Mouse (Mus musculus): ENCODE measurements at regions not wholly inside any gene's neighbourhood (a gene's known extent, or its start where the extent isn't known, plus 50 kb on each side); places are given as distances from the start of the nearest gene placed in this dataset.
A peak's percentile ranks its signal among the peaks of the same experiment; 100 is the strongest.

DNA sequence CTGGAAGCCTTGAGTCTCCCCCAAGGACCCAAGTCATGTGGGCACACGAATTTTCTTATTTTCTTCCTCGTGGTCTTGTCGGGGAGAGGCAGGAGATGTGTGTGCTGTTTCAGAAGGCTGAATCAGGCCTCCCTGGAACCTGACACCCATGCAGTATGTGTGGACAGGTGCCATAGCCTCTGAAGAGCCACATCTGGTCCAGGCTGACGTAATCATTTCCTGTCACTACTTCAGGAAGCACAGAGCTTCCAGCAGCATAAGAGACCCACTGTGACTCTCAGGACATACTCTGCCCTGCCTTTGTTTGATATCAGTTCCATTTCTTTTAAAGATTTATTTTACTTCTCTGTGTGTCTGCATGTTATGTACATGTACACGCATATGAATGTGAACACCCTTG, 193.1 kb downstream of the Bcl2l11 start:
- H3K4me1 ChIP-seq (ENCODE audit: insufficient read depth, low read length) = no peaks in the 10 kb centered on the region
- no peaks in the 10 kb centered on the region for H3K9me3 ChIP-seq (ENCODE audit: low read length)
- 73% methylated on average over 5 of the region's 5 CpGs for WGBS
- no peak overlapping the region for H3K4me2 ChIP-seq (ENCODE audit: low read depth, low read length)
- no peak overlapping the region for H3K4me3 ChIP-seq (ENCODE audit: low read length)
- DNase-seq (ENCODE audit: low spot score) (no peak), ATAC-seq (no peak)
- no peaks in the 10 kb centered on the region for H3K27me3 ChIP-seq (ENCODE audit: insufficient read depth, low read length)
- H3K36me3 ChIP-seq (ENCODE audit: insufficient read depth, low read length) = no peaks in the 10 kb centered on the region
- H3K27ac ChIP-seq = no peak overlapping the region
- TF ChIP-seq CTCF (IDR thresholded peaks at IDR 0.05; ENCODE audit: low read depth) = no peak
- no peak overlapping the region for H3K9ac ChIP-seq (replicated peaks; ENCODE audit: low read length)

DNA sequence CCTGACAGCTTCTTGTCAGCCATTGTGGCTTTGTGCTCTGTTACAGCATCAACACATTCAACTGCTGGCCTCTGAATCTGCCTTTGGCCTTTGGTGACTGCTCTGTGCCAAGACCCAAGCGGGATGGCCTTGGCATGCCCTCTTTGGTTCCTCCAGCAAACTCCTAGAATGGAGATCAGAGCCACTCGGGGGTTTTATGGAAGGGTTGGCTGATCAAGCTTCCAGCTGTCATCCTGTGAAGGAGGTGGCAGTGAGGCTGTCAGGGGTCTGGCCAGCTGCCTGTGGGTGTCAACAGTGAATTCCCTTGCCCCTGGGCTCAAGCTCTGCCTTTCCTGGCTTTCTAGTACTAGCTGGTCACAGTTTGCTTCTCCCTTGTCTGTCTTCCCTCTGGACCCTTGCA, 195.6 kb downstream of the Bcl2l11 start:
- Histone ChIP-seq H3K4me3 (ENCODE audit: low read length) (no peak overlapping the region), H3K36me3 (ENCODE audit: insufficient read depth, low read length) (no peaks in the 10 kb centered on the region), H3K4me1 (ENCODE audit: insufficient read depth, low read length) (peaks cover 6% of the 10 kb centered on the region; the same call in 1 of the 2 replicates), H3K9ac (replicated peaks; ENCODE audit: low read length) (no peak overlapping the region), H3K27me3 (ENCODE audit: insufficient read depth, low read length) (no peaks in the 10 kb centered on the region), H3K4me2 (ENCODE audit: low read depth, low read length) (no peak overlapping the region), H3K27ac (no peak overlapping the region), H3K9me3 (ENCODE audit: low read length) (no peaks in the 10 kb centered on the region)
- TF ChIP-seq CTCF (IDR thresholded peaks at IDR 0.05; ENCODE audit: low read depth) = no peak
- ATAC-seq (peak; percentile 63), DNase-seq (ENCODE audit: low spot score) (peak; percentile 72)
- 28% methylated on average over 2 of the region's 2 CpGs for WGBS

- peak; percentile 78 for DNase-seq (ENCODE audit: low spot score)
- ATAC-seq = peak; percentile 52; the same call in 1 of the 2 replicates
- no peak for TF ChIP-seq CTCF (IDR thresholded peaks at IDR 0.05; ENCODE audit: low read depth)
- Histone ChIP-seq H3K9me3 (ENCODE audit: low read length) (no peaks in the 10 kb centered on the region), H3K4me1 (ENCODE audit: insufficient read depth, low read length) (peaks cover 6% of the 10 kb centered on the region; the same call in 1 of the 2 replicates), H3K36me3 (ENCODE audit: insufficient read depth, low read length) (no peaks in the 10 kb centered on the region), H3K4me2 (ENCODE audit: low read depth, low read length) (no peak overlapping the region), H3K9ac (replicated peaks; ENCODE audit: low read length) (no peak overlapping the region), H3K4me3 (ENCODE audit: low read length) (no peak overlapping the region), H3K27me3 (ENCODE audit: insufficient read depth, low read length) (no peaks in the 10 kb centered on the region), H3K27ac (no peak overlapping the region)
- 21% methylated on average over 13 of the region's 13 CpGs for WGBS
Observed at GRCm38 (mm10) chr2:128324256-128325096, 198.6 kb downstream of the Bcl2l11 start.

DNA sequence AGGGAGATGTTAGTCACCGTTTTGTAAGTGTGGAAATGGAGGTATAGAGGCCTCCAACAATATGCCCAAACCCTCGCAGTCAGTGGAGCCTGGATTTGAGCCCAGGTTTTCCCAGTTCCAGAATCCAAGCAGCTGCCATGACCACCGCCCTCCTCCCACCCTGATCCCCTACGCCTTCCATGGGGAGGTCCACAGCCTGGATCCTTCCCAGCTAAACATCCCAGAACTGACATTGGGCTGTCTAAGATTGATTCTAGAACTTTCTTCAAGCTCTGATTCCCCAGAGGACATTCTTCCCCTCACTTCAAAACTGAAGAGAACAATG, 199.2 kb downstream of the Bcl2l11 start:
- no peak overlapping the region for H3K27ac ChIP-seq
- no peak overlapping the region for H3K4me3 ChIP-seq (ENCODE audit: low read length)
- H3K9ac ChIP-seq (replicated peaks; ENCODE audit: low read length) = no peak overlapping the region
- H3K36me3 ChIP-seq (ENCODE audit: insufficient read depth, low read length) = no peaks in the 10 kb centered on the region
- no peaks in the 10 kb centered on the region for H3K9me3 ChIP-seq (ENCODE audit: low read length)
- no peaks in the 10 kb centered on the region for H3K27me3 ChIP-seq (ENCODE audit: insufficient read depth, low read length)
- WGBS = 41% methylated on average over 4 of the region's 4 CpGs
- no peak for TF ChIP-seq CTCF (IDR thresholded peaks at IDR 0.05; ENCODE audit: low read depth)
- ATAC-seq (no peak), DNase-seq (ENCODE audit: low spot score) (peak; percentile 26)
- peaks cover 6% of the 10 kb centered on the region; the same call in 1 of the 2 replicates for H3K4me1 ChIP-seq (ENCODE audit: insufficient read depth, low read length)
- H3K4me2 ChIP-seq (ENCODE audit: low read depth, low read length) = no peak overlapping the region

GRCm38 (mm10) chr2:128325456-128325855, 199.6 kb downstream of the Bcl2l11 start:
- DNase-seq (ENCODE audit: low spot score) (no peak), ATAC-seq (no peak)
- H3K4me3 ChIP-seq (ENCODE audit: low read length) = no peak overlapping the region
- no peak overlapping the region for H3K27ac ChIP-seq
- peaks cover 6% of the 10 kb centered on the region; the same call in 1 of the 2 replicates for H3K4me1 ChIP-seq (ENCODE audit: insufficient read depth, low read length)
- H3K36me3 ChIP-seq (ENCODE audit: insufficient read depth, low read length) = no peaks in the 10 kb centered on the region
- H3K9ac ChIP-seq (replicated peaks; ENCODE audit: low read length) = no peak overlapping the region
- no peak overlapping the region for H3K4me2 ChIP-seq (ENCODE audit: low read depth, low read length)
- TF ChIP-seq CTCF (IDR thresholded peaks at IDR 0.05; ENCODE audit: low read depth) = no peak
- H3K9me3 ChIP-seq (ENCODE audit: low read length) = no peaks in the 10 kb centered on the region
- no peaks in the 10 kb centered on the region for H3K27me3 ChIP-seq (ENCODE audit: insufficient read depth, low read length)
- 92% methylated on average over 4 of the region's 4 CpGs for WGBS

GRCm38 (mm10) chr2:128330833-128331232, 205.0 kb downstream of the Bcl2l11 start:
- 0 out of 2 replicates have a peak, but pooled peaks cover 11% of the 10 kb centered on the region for H3K4me1 ChIP-seq (ENCODE audit: insufficient read depth, low read length)
- no peaks in the 10 kb centered on the region for H3K36me3 ChIP-seq (ENCODE audit: insufficient read depth, low read length)
- WGBS = 74% methylated on average over 9 of the region's 9 CpGs
- H3K27ac ChIP-seq = no peak overlapping the region
- no peak for TF ChIP-seq CTCF (IDR thresholded peaks at IDR 0.05; ENCODE audit: low read depth)
- no peak for ATAC-seq
- DNase-seq (ENCODE audit: low spot score) = no peak
- no peak overlapping the region for H3K9ac ChIP-seq (replicated peaks; ENCODE audit: low read length)
- 0 out of 2 replicates have a peak overlapping the region, but pooled peaks have one; percentile 21 for H3K4me2 ChIP-seq (ENCODE audit: low read depth, low read length)
- H3K9me3 ChIP-seq (ENCODE audit: low read length) = no peaks in the 10 kb centered on the region
- no peaks in the 10 kb centered on the region for H3K27me3 ChIP-seq (ENCODE audit: insufficient read depth, low read length)
- H3K4me3 ChIP-seq (ENCODE audit: low read length) = no peak overlapping the region

GRCm38 (mm10) chr2:128331275-128331674, 205.4 kb downstream of the Bcl2l11 start:
- DNase-seq (ENCODE audit: low spot score) (peak; percentile 26), ATAC-seq (0 out of 2 replicates have a peak, but pooled peaks have one; percentile 34)
- Histone ChIP-seq H3K27ac (no peak overlapping the region), H3K4me3 (ENCODE audit: low read length) (no peak overlapping the region), H3K9me3 (ENCODE audit: low read length) (no peaks in the 10 kb centered on the region), H3K27me3 (ENCODE audit: insufficient read depth, low read length) (no peaks in the 10 kb centered on the region), H3K4me1 (ENCODE audit: insufficient read depth, low read length) (0 out of 2 replicates have a peak, but pooled peaks cover 11% of the 10 kb centered on the region), H3K36me3 (ENCODE audit: insufficient read depth, low read length) (no peaks in the 10 kb centered on the region), H3K4me2 (ENCODE audit: low read depth, low read length) (0 out of 2 replicates have a peak overlapping the region, but pooled peaks have one; percentile 21), H3K9ac (replicated peaks; ENCODE audit: low read length) (no peak overlapping the region)
- no peak for TF ChIP-seq CTCF (IDR thresholded peaks at IDR 0.05; ENCODE audit: low read depth)
- WGBS = 20% methylated on average over 10 of the region's 10 CpGs
